Mouse (Mus musculus) T-cell, adult 66 days (primary cell): Measurements from ENCODE around the gene Heg1. TPM values are rescaled to one million over a fixed set of nuclear protein-coding genes. Genes with fewer than 3 reads are reported as not detected.

Source experiments
- total RNA-seq, 2 experiments: library from RNA; stranded (reverse); gene quantifications; 3 replicates in 1 of 2; 4 replicates in 1 of 2; pipeline ENCODE4 v1.2.4; 2023

The Heg1 gene
- total RNA-seq, result 10 to 100 TPM; 39.0 to 41.6 TPM

GRCm38 (mm10) chr16:33684162-33684702 is at the start of gene Heg1:
Gene Heg1, plus strand, starts transcription at chr16:33684370.

GRCm38 (mm10) chr16:33793846-33794791 is 109.9 kb downstream of the Heg1 start, which contains the start of gene Muc13:
Gene Muc13, plus strand, starts transcription at chr16:33794037.

Other genes starting within 250 kb of the Heg1 start
- gene Slc12a8, start 167.0 kb upstream of the Heg1 start, total RNA-seq, result under 1 TPM; 0.21 to 0.61 TPM
- gene Muc13, start 109.7 kb downstream of the Heg1 start, total RNA-seq, result 1 to 10 TPM; 1.9 to 4.0 TPM
- gene Itgb5, start 145.3 kb downstream of the Heg1 start, total RNA-seq, result 1 to 10 TPM; 1.1 to 1.5 TPM